Mouse (Mus musculus): Measurements from ENCODE around the gene Rnf208.

DNA sequence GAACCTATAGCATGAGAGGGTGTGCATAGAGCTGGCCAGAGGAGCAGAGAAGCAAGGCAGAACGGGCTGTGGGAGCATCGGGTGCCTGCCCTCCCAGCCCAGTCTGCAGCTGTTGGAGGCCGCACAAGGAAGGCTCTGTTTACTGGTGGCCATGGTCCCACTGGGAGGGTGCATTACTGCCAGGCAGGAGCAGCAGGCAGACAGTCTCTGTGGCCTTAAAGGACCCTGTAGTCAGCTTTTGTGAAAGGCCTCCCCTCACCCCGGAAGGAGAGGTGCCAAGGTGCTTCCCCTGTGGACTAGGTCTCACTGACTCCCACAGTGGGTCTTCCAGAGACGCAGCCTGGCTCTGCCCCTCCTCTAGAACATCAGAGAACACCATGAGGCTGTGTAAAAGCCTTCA lies 15.2 kb upstream of the Rnf208 start:
- TF ChIP-seq POLR2A (IDR thresholded peaks at IDR 0.05; ENCODE audit: extremely low read depth, insufficient read depth, low read length), result no peak
- TF ChIP-seq CTCF (IDR thresholded peaks at IDR 0.05; ENCODE audit: low read depth, low read length), result no peak

Measured in liver, adult 2 months (tissue).